Mouse (Mus musculus) layer of hippocampus, postnatal 10 days (tissue): ENCODE results near the gene Slc15a5. TPM values are rescaled to one million over a fixed set of nuclear protein-coding genes. Genes with fewer than 3 reads are reported as not detected.
"Not testable (repeated sequence)": the region's sequence is repeated elsewhere in the genome, so short reads cannot be mapped to it uniquely, and the experiment has no call there.

Experiments used
- DNase-seq, 2 experiments: peaks; one replicate each; pipeline ENCODE4 v3.0.0; 2021; ENCODE audit warnings: low spot score in 2 of 2
- long read RNA-seq: library from polyadenylated mRNA; stranded (forward); transcript quantifications from one replicate; pipeline ENCODE4 v2.0.0, GENCODE M21; 2023
- total RNA-seq, 2 experiments: library from RNA; stranded (reverse); gene quantifications; 2 replicates each; pipeline ENCODE4 v1.2.3; 2021

Slc15a5 gene
- total RNA-seq, result not detected
- long read RNA-seq, partial matches to known transcripts, result 0 of 1 reads
- long read RNA-seq, other reads (novel, unspliced or antisense), result 0 of 1 reads

- no peak for DNase-seq
These were observed at the start of gene Slc15a5 for GRCm38 (mm10) chr6:138079816-138080215. Gene Slc15a5, minus strand, starts transcription at chr6:138079916.

GRCm38 (mm10) chr6:138128392-138129335, 48.9 kb upstream of the Slc15a5 start:
- no peak for DNase-seq

GRCm38 (mm10) chr6:138117496-138117895, 37.8 kb upstream of the Slc15a5 start:
- DNase-seq, result peak in 1 of 2 experiments; percentile 11

DNA sequence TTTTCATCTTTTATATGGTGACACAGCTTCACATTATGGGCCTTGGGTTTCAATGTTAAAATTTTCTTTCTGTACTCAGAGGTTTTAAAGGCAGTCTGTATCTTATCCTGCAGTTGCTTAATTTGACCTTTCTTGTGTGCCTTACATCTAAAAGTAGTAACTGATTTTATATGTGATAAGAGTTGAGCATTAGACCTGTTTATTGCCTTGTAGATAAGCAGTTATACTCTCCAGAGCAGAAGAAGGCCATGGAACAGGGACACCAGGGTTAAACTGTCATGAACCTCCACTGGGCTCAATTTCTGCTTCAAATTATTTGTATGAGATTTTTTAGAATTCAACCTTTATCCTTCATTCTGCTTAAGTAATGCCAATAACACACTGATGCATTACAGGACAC, 24.8 kb upstream of the Slc15a5 start:
- no peak for DNase-seq

DNA sequence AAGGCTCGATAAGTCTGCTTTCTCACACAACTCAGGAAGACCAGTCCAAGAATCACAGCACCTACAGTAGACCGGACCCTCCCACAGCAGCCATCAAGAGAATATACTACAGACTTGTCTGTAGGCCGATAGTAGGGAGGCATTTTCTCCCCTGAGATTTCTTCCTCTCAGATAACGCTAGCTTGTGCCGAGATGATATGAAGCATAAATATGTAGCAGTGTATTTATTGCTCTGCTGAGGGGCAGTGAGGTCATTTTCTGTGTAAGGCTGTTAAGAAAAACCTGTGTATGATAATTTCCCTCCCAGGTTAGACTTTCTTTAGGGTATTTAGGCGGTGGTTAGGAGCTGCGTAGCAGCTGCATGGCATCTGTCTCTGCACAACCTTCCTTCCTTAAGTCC, 23.2 kb upstream of the Slc15a5 start:
- no peak for DNase-seq

GRCm38 (mm10) chr6:138101843-138102242, 22.1 kb upstream of the Slc15a5 start:
- no peak for DNase-seq

- DNase-seq, result no peak
These were observed 19.9 kb upstream of the Slc15a5 start for GRCm38 (mm10) chr6:138099646-138100045.

- no peak for DNase-seq
These were observed 15.3 kb upstream of the Slc15a5 start for GRCm38 (mm10) chr6:138095060-138095459.

DNA sequence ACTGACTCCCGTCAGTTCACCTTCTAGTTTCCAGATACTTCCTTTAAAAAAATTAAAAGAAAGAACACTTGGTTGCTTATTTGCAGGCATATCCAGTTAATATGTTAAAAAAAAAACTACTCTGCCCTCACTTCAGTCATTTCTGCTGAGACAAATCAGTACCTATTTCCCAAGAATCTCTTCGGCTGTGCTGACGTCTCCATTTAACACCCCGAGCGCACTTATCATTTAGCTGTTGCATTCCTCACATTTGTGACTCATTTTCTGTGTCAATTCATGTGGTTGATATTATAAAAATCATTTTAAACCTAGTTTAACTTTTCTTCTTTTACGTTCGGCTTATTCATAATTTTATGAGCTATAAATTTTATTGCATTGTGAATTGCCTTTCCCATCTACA, 12.7 kb upstream of the Slc15a5 start:
- no peak for DNase-seq

GRCm38 (mm10) chr6:138089084-138089483, 9.4 kb upstream of the Slc15a5 start:
- no peak for DNase-seq

DNA sequence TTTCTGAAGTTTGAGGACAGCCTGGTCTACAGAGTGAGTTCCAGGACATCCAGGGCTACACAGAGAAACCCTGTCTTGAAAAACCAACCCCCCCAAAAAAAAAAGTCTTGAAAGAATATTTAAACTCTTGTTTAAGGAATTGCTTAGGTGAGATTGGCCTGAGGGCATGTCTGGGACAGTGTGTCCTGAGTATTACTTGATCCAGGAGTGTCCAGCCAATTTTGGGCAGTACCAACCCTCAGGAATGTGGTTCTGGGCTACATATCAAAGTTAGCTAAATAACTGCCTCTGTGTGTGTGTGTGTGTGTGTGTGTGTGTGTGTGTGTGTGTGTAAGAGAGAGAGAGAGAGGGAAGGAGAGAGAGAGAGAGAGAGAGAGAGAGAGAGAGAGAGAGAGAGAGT, 6.7 kb upstream of the Slc15a5 start:
- DNase-seq, result not testable (repeated sequence)

- no peak for DNase-seq
These were observed 1.2 kb upstream of the Slc15a5 start for GRCm38 (mm10) chr6:138080778-138081549.

DNA sequence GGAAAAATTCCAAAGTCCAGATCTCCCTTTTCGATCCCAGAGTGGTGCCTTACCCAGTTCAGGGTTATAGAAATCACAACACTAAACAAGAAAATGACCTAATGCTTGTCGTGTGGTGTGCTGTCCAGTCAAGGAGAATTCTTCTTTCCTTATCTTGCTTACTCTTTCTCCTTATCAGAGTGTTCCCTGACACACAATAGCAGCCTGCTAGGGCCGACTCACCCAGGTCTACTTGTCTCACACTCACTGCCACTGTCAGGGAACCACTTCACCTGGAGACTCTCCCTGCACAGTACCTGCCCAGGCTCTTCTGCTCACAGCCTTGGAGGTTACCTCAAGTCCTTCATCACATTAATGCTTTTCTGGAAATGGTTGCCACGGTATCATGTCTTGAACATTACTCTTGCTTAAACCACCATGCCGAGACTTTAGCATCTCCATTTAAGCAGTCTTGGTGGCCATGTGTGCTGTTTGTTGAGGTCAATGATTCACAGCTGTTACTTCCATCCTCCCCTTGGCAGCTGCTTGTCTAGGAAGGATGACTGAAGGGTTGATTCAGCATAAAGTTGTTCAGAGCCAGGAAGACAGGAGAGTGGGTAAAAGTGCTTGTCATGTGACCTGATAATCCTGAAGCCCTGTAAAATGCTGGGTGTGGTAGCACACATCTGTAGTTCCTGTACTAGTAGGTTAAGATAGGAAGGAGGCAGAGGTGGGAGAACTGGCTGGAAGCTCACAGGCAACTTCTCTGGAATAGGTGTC, 1.9 kb downstream of the Slc15a5 start:
- no peak for DNase-seq

DNA sequence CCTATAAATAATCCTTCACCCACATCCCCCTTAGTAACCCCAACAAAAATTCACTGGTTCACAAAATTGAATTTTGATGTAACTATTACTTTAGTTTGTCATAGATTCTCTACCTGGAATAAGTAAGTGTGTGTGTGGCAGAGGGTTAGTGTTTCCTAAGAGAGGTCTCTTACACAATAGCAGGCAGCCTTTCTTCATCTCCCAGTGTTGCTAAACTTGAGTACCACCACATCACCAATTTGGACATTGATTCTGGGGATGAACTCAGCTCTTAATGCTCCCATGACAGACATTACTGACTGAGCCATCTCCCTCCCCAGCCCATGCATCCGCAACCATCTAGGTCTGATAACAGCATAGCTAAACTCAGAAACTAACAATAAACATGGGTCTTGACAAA, 4.0 kb downstream of the Slc15a5 start:
- no peak for DNase-seq

DNA sequence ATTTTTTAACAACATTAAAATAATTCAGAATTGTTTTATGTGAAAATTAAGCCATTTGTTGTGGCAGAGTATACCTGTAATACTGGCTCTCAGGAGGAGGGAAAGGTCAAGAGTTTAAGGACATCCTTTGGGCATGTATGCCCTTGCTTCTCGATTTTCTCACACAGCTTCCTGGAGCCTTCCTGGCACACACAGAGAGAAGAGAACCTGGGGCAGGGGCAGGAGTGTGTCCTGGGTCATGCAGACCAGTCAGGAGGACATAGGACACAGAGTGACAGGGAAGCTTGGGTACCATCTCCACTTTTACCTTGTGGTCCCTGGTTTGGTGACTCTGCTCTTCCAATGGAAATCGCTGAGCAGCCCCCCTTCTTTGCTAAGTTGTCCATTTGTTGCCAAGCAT, 6.2 kb downstream of the Slc15a5 start:
- no peak for DNase-seq

GRCm38 (mm10) chr6:138072963-138073339, 6.8 kb downstream of the Slc15a5 start:
- DNase-seq, result no peak

GRCm38 (mm10) chr6:138072110-138072962, 7.4 kb downstream of the Slc15a5 start:
- no peak for DNase-seq

- DNase-seq, result no peak
These were observed 8.1 kb downstream of the Slc15a5 start for GRCm38 (mm10) chr6:138071505-138072107.

DNA sequence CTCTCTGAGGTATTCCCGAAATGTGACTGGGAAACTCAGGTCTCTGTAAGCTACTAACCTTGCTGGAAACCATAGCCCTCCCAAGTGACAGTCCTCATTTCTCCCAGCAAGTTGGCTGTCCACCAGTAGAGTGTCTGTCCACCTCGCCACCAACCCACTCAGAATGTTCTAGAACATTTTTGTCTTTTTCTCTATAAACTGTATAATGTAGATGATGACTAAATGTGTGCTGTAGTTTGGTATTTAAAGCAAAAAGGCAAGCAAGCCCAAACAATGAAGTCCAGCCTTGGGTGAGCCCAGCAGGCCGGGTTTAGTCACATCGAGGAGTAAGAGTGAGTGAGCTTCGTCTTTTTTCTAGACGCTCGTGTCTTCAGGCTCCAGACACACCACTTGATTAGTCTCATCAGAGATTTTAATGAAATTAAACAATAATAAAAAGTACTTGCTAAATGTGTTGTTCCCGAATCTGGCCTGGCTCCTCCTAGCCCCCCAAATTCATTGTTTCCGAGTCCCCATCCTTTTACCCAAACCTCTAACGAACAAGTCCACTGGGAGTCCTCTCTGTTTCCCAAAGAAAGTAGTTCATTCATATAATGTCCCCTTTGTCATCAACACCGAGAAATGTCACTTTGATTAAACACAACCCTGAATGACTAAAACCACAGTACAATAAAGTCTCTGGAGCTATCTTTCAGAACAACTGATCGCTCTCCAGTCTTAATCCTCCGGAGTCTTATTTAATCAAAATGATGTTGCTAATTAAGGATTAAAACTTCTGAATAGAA, 8.8 kb downstream of the Slc15a5 start:
- no peak for DNase-seq
